Mouse (Mus musculus) liver, adult 2 months (tissue): ENCODE results near the gene Epo.

Source experiments
- CTCF ChIP-seq: fragments of 200-500 bp; IDR thresholded peaks from 2 replicates; pipeline ENCODE4 v1.5.1; 2011; ENCODE audit warnings: low read depth, low read length, control low read depth
- POLR2A ChIP-seq: fragments of 200-500 bp; IDR thresholded peaks from 2 replicates; pipeline ENCODE4 v1.6.1; 2011; ENCODE audit warnings: low read length, control low read depth; ENCODE audit not compliant: insufficient read depth; ENCODE audit errors: extremely low read depth

GRCm38 (mm10) chr5:137549840-137550239 is 16.8 kb upstream of the Epo start:
- TF ChIP-seq POLR2A (no peak), CTCF (no peak)
